Mouse (Mus musculus) CH12.LX (cell line): Measurements from ENCODE around the gene Speg. TPM values are rescaled to one million over a fixed set of nuclear protein-coding genes. Genes with fewer than 3 reads are reported as not detected.

Experiments used
- DNase-seq: peaks from one replicate; pipeline ENCODE4 v3.0.0-alpha.2; 2013; ENCODE audit errors: extremely low read depth
- H3K27ac ChIP-seq: 2 replicates; pipeline ENCODE4 v1.5.1; 2012; ENCODE audit warnings: low read depth, mild to moderate bottlenecking, control low read depth, moderate library complexity; ENCODE audit not compliant: insufficient read depth
- H3K27me3 ChIP-seq: replicated peaks from 2 replicates; pipeline ENCODE3; 2012; ENCODE audit warnings: inconsistent platforms
- H3K36me3 ChIP-seq, 2 experiments: replicated peaks in 1 of 2; 2 replicates each; pipeline versions ENCODE3 to v1.6.1; 2012; ENCODE audit warnings: inconsistent platforms in 1 of 2, low read length in 1 of 2, mild to moderate bottlenecking in 1 of 2, mixed read lengths in 1 of 2, moderate library complexity in 1 of 2; ENCODE audit not compliant: control insufficient read depth in 1 of 2, insufficient read depth in 1 of 2
- H3K4me1 ChIP-seq, 2 experiments: 2 replicates each; pipeline ENCODE4 v1.6.1; 2012; ENCODE audit warnings: inconsistent platforms in 1 of 2, moderate library complexity in 1 of 2; ENCODE audit not compliant: insufficient read depth in 2 of 2, control insufficient read depth in 1 of 2
- H3K4me2 ChIP-seq: 2 replicates; pipeline ENCODE4 v1.6.1; 2012; ENCODE audit warnings: low read depth, mild to moderate bottlenecking, control low read depth; ENCODE audit not compliant: poor library complexity, insufficient read depth, severe bottlenecking
- H3K4me3 ChIP-seq, 3 experiments: fragments of 150-350 bp in 1 of 3; sonication (generic) in 1 of 3; replicated peaks in 1 of 3; 2 replicates each; pipeline versions ENCODE3 to v1.5.1; 2011 to 2012; ENCODE audit warnings: low read depth in 2 of 3, low read length in 2 of 3, mild to moderate bottlenecking in 2 of 3, moderate library complexity in 2 of 3, control low read depth in 1 of 3, improper control_type of control experiment in 1 of 3, inconsistent platforms in 1 of 3, mixed read lengths in 1 of 3; ENCODE audit not compliant: poor library complexity in 1 of 3
- H3K79me2 ChIP-seq: replicated peaks from 2 replicates; pipeline ENCODE4 v1.6.1; 2012; ENCODE audit warnings: mild to moderate bottlenecking, moderate library complexity; ENCODE audit not compliant: control insufficient read depth, poor library complexity, insufficient read depth, severe bottlenecking; ENCODE audit errors: extremely low read depth
- H3K9ac ChIP-seq: 2 replicates; pipeline ENCODE4 v1.6.1; 2012; ENCODE audit warnings: low read depth, mild to moderate bottlenecking, control low read depth, moderate library complexity; ENCODE audit not compliant: insufficient read depth
- H3K9me3 ChIP-seq: replicated peaks from 2 replicates; pipeline ENCODE3; 2012; ENCODE audit warnings: low read length, inconsistent platforms, mixed read lengths
- CHD1 ChIP-seq: IDR thresholded peaks from 2 replicates; pipeline ENCODE4 v1.6.1; 2012; ENCODE audit warnings: low read depth, low read length, improper control_type of control experiment, inconsistent platforms
- E2F4 ChIP-seq: IDR thresholded peaks from 2 replicates; pipeline ENCODE4 v1.6.1; 2011; ENCODE audit warnings: low read depth, low read length, improper control_type of control experiment; ENCODE audit not compliant: insufficient replicate concordance
- JUN ChIP-seq: IDR thresholded peaks from 2 replicates; pipeline ENCODE4 v1.6.1; 2011; ENCODE audit warnings: low read depth, mild to moderate bottlenecking, low read length, improper control_type of control experiment, moderate library complexity; ENCODE audit not compliant: insufficient read depth
- JUND ChIP-seq: conservative IDR thresholded peaks from 2 replicates; pipeline ENCODE4 v1.6.1; 2011; ENCODE audit warnings: low read depth, low read length, improper control_type of control experiment
- KAT2A ChIP-seq: IDR thresholded peaks from 2 replicates; pipeline ENCODE4 v1.6.1; 2012; ENCODE audit warnings: low read length, improper control_type of control experiment, inconsistent platforms; ENCODE audit not compliant: insufficient replicate concordance
- MAFK ChIP-seq: IDR thresholded peaks from 2 replicates; pipeline ENCODE4 v1.6.1; 2011; ENCODE audit warnings: low read length, improper control_type of control experiment; ENCODE audit not compliant: insufficient replicate concordance
- MAX ChIP-seq: IDR thresholded peaks from 2 replicates; pipeline ENCODE4 v1.6.1; 2011; ENCODE audit warnings: low read length, improper control_type of control experiment
- MEF2A ChIP-seq: IDR thresholded peaks from 2 replicates; pipeline ENCODE4 v1.6.1; 2014; ENCODE audit warnings: low read depth, mild to moderate bottlenecking, inconsistent platforms, low read length, improper control_type of control experiment, borderline replicate concordance
- MXI1 ChIP-seq: IDR thresholded peaks from 2 replicates; pipeline ENCODE4 v1.6.1; 2011; ENCODE audit warnings: mild to moderate bottlenecking, low read depth, low read length, improper control_type of control experiment
- NRF1 ChIP-seq: IDR thresholded peaks from 2 replicates; pipeline ENCODE4 v1.6.1; 2014; ENCODE audit warnings: low read depth, mild to moderate bottlenecking, inconsistent platforms, low read length, improper control_type of control experiment, moderate library complexity
- POLR2A ChIP-seq: IDR thresholded peaks from 2 replicates; pipeline ENCODE4 v1.6.1; 2011; ENCODE audit warnings: low read depth, mild to moderate bottlenecking, improper control_type of control experiment, low read length
- POLR2AphosphoS2 ChIP-seq: IDR thresholded peaks from 2 replicates; pipeline ENCODE4 v1.6.1; 2011; ENCODE audit warnings: low read depth, low read length, improper control_type of control experiment
- SIN3A ChIP-seq: IDR thresholded peaks from 2 replicates; pipeline ENCODE4 v1.6.1; 2012; ENCODE audit warnings: low read length, improper control_type of control experiment, inconsistent platforms
- SMC3 ChIP-seq: IDR thresholded peaks from 2 replicates; pipeline ENCODE4 v1.6.1; 2011; ENCODE audit warnings: low read depth, low read length, improper control_type of control experiment
- UBTF ChIP-seq: IDR thresholded peaks from 2 replicates; pipeline ENCODE4 v1.6.1; 2012; ENCODE audit warnings: low read depth, mild to moderate bottlenecking, inconsistent platforms, low read length, improper control_type of control experiment, moderate library complexity
- USF1 ChIP-seq: IDR thresholded peaks from 2 replicates; pipeline ENCODE4 v1.6.1; 2014; ENCODE audit warnings: low read depth, mild to moderate bottlenecking, inconsistent platforms, low read length, improper control_type of control experiment
- USF2 ChIP-seq: conservative IDR thresholded peaks from 2 replicates; pipeline ENCODE4 v1.6.1; 2011; ENCODE audit warnings: low read depth, low read length, improper control_type of control experiment
- ZC3H11A ChIP-seq: IDR thresholded peaks from 2 replicates; pipeline ENCODE4 v1.6.1; 2012; ENCODE audit warnings: low read depth, mild to moderate bottlenecking, inconsistent platforms, low read length, improper control_type of control experiment
- dilution Hi-C: fragments of 300-500 bp; cut with MboI; formaldehyde crosslinking; loops from 2 replicates; pipeline ENCODE4 v1.14.3; 2020; ENCODE audit warnings: low sequenced_read_pairs; ENCODE audit not compliant: extremely low pct_unique_long_range_greater_than_20kb, extremely low pct_ligation_motif_present
- in situ Hi-C: fragments of 300-500 bp; cut with MboI; formaldehyde crosslinking; loops from 3 replicates; pipeline ENCODE4 v1.14.3; 2019; ENCODE audit warnings: low sequenced_read_pairs, low pct_ligation_motif_present, low pct_unique_long_range_greater_than_20kb, mixed read lengths
- polyA plus RNA-seq: library from polyadenylated mRNA; unstranded; fragments of >175 nt; gene quantifications from 2 replicates; pipeline ENCODE4 v1.2.1, GENCODE M21; 2012; ENCODE audit warnings: low read depth; ENCODE audit not compliant: insufficient read length
- total RNA-seq, 2 experiments: library from RNA; depleted of rRNA; stranded (reverse); fragments of 300-350 nt in 1 of 2; fragments of >200 nt in 1 of 2; gene quantifications; 2 replicates each; pipeline ENCODE4 v1.2.3; 2012 to 2014

The Speg gene
- total RNA-seq (2012; rRNA removed) = 14.2 and 18.8 TPM in 2 replicates
- 13.0 and 13.1 TPM in 2 replicates for total RNA-seq (2014; rRNA removed)
- 30.7 and 31.7 TPM in 2 replicates for polyA plus RNA-seq

DNA sequence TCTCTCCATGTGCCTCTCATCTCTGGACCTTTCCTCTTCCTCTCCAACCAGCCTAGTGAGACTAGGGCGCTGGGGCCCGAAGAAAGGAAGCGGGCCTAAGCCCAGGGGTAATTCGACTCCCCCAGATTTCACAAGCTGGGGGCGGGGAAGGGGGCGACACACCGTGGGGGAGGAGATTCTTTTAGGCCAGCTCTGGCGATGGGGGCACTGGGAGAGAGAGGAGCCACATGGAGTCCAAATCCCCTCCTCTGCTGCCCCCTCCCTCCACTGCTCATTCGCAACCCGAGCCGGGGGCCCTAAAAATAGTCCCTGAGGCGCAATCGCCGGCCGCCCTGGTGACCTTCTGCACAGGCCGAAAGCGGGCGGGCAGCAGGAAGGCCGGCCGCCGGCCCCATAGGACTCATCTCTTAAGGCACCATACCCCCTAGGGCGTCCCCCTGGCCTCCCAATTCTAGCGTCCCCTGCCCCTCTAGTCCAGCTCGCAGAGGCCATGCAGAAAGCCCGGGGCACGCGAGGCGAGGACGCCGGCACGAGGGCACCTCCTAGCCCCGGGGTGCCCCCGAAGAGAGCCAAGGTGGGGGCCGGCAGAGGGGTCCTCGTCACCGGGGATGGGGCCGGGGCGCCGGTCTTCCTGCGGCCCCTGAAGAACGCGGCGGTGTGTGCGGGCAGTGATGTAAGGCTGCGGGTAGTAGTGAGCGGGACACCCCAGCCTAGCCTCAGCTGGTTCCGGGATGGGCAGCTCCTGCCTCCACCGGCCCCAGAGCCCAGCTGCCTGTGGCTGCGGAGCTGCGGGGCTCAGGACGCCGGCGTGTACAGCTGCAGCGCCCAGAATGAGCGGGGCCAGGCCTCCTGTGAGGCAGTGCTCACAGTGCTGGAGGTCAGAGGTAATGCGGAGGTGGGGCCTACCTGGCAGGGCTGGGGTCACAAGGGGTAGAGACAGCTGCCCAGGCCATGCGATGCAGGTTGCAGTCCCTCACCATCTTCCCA lies at the start of gene Speg:
TSS of gene Speg (plus strand) at position 348 of the 987 bp plus-strand sequence.
- Histone ChIP-seq H3K9me3 (no peaks in the 10 kb centered on the region), H3K4me1 (peaks cover 4 to 42% of the 10 kb centered on the region in 2 experiments; a peak in 3 of 4 replicates), H3K36me3 (no peaks in the 10 kb centered on the region), H3K79me2 (no peaks in the 10 kb centered on the region), H3K27ac (no peak within 1 kb of the TSS), H3K4me2 (no peak within 1 kb of the TSS), H3K4me3 (no peak within 1 kb of the TSS), H3K27me3 (no peaks in the 10 kb centered on the region), H3K9ac (no peak within 1 kb of the TSS)
- in situ Hi-C loops = no loop called here
- TF ChIP-seq POLR2A (no peak), SIN3A (no peak)
- dilution Hi-C loops = no loop called here
- no peak for DNase-seq

GRCm38 (mm10) chr1:75327461-75327860 lies 47.6 kb upstream of the Speg start:
- H3K36me3 ChIP-seq = no peaks in the 10 kb centered on the region
- H3K79me2 ChIP-seq = no peaks in the 10 kb centered on the region
- no peaks in the 10 kb centered on the region for H3K4me1 ChIP-seq
- H3K4me2 ChIP-seq = no peak overlapping the region
- H3K9ac ChIP-seq = no peak overlapping the region
- TF ChIP-seq USF2 (no peak), MAFK (no peak), MXI1 (no peak), ZC3H11A (no peak), E2F4 (no peak), SMC3 (no peak), MEF2A (no peak), KAT2A (no peak), JUND (no peak), JUN (no peak), USF1 (no peak), UBTF (no peak), MAX (no peak), NRF1 (no peak), CHD1 (no peak), POLR2AphosphoS2 (no peak)
- dilution Hi-C loops (no loop called here), in situ Hi-C loops (loop anchor here (25.0 kb wide), 1 partner anchor 235 kb away; no protein-coding TSS in a partner anchor)
- H3K27me3 ChIP-seq = peaks cover 4% of the 10 kb centered on the region
- no peak overlapping the region for H3K4me3 ChIP-seq
- H3K9me3 ChIP-seq = peaks cover 18% of the 10 kb centered on the region
- H3K27ac ChIP-seq = no peak overlapping the region
- DNase-seq = no peak
